Mouse (Mus musculus): ENCODE measurements around the gene Foxf1. TPM values are rescaled to one million over a fixed set of nuclear protein-coding genes. Genes with fewer than 3 reads are reported as not detected.
A peak's percentile ranks its signal among the peaks of the same experiment; 100 is the strongest.

Gene Foxf1
- polyA plus RNA-seq, 1 experiment from 2014 or later: 0.43 TPM

- H3K9me3 ChIP-seq: no peaks in the 10 kb centered on the region
- H3K4me2 ChIP-seq (replicated peaks): no peak overlapping the region
- H3K27me3 ChIP-seq: no peaks in the 10 kb centered on the region
- H3K4me1 ChIP-seq: peaks cover 15% of the 10 kb centered on the region
- peaks cover 70% of the 10 kb centered on the region for H3K36me3 ChIP-seq
- no peak for ATAC-seq (ENCODE audit: low FRiP score, low read depth)
- no peak overlapping the region for H3K9ac ChIP-seq
- H3K4me3 ChIP-seq: no peak overlapping the region
- WGBS: 47% methylated on average over 17 of the region's 17 CpGs
- H3K27ac ChIP-seq: no peak overlapping the region
Measured at GRCm38 (mm10) chr8:121104049-121104818, 20.0 kb downstream of the Foxf1 start.

GRCm38 (mm10) chr8:121107668-121108656 is 23.8 kb downstream of the Foxf1 start, which contains the start of gene Mthfsd:
Gene Mthfsd, minus strand, starts transcription at chr8:121108392.
- WGBS: 1% methylated on average over 75 of the region's 75 CpGs
- Histone ChIP-seq H3K9me3 (no peaks in the 10 kb centered on the region), H3K4me3 (peak within 1 kb of the TSS; percentile 94), H3K4me1 (peaks cover 15% of the 10 kb centered on the region), H3K4me2 (replicated peaks) (peak within 1 kb of the TSS; percentile 79), H3K9ac (peak within 1 kb of the TSS; percentile 89), H3K27me3 (peaks cover 14% of the 10 kb centered on the region), H3K36me3 (peaks cover 33% of the 10 kb centered on the region), H3K27ac (peak within 1 kb of the TSS; percentile 61)
- peak; percentile 93 for ATAC-seq (ENCODE audit: low FRiP score, low read depth)

- WGBS: 13% methylated on average over 5 of the region's 5 CpGs
- no peak overlapping the region for H3K27ac ChIP-seq
Measured at GRCm38 (mm10) chr8:121108657-121109056, 24.5 kb downstream of the Foxf1 start.

GRCm38 (mm10) chr8:121111145-121111907 is 27.1 kb downstream of the Foxf1 start:
- no peak overlapping the region for H3K4me2 ChIP-seq (replicated peaks)
- H3K36me3 ChIP-seq: peaks cover 3% of the 10 kb centered on the region
- H3K4me1 ChIP-seq: peaks cover 35% of the 10 kb centered on the region
- no peaks in the 10 kb centered on the region for H3K9me3 ChIP-seq
- no peak overlapping the region for H3K4me3 ChIP-seq
- no peak for ATAC-seq (ENCODE audit: low FRiP score, low read depth)
- H3K27ac ChIP-seq: no peak overlapping the region
- no peak overlapping the region for H3K9ac ChIP-seq
- peaks cover 40% of the 10 kb centered on the region for H3K27me3 ChIP-seq
- WGBS: 46% methylated on average over 7 of the region's 7 CpGs

More at GRCm38 (mm10) chr8:121108657-121109056, 24.5 kb downstream of the Foxf1 start:
- ATAC-seq (ENCODE audit: low FRiP score, low read depth): no peak
- Histone ChIP-seq H3K27me3 (peaks cover 17% of the 10 kb centered on the region), H3K9me3 (no peaks in the 10 kb centered on the region), H3K4me3 (peak overlapping the region; percentile 94), H3K4me1 (peaks cover 18% of the 10 kb centered on the region), H3K9ac (peak overlapping the region; percentile 59; the same call in 1 of the 2 replicates), H3K36me3 (peaks cover 26% of the 10 kb centered on the region), H3K4me2 (replicated peaks) (peak overlapping the region; percentile 79)

DNA sequence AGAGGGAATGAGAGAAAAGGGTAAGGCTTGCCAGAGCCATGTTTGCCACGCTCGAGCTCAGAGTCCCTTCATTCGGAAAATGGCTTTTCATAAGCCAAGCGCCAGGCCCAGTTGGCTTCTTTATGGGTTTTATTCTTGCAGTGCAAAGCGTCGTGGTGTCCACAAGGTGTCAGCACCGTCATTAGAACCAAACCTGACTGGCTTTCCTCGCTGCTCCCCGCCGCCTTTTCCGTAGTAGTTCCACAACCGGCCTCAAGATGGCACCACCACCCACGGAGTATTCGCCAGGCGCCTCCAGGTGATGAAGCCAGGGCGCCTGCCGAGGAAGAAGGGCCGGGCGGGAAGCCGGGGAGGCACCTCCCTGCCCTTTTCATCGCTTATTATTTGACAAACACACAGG is 29.1 kb downstream of the Foxf1 start:
- H3K4me3 ChIP-seq: peak overlapping the region; percentile 4; the same call in 1 of the 2 replicates
- peaks cover 38% of the 10 kb centered on the region for H3K4me1 ChIP-seq
- H3K36me3 ChIP-seq: no peaks in the 10 kb centered on the region
- no peak overlapping the region for H3K27ac ChIP-seq
- peak overlapping the region; percentile 56 for H3K4me2 ChIP-seq (replicated peaks)
- no peaks in the 10 kb centered on the region for H3K9me3 ChIP-seq
- H3K27me3 ChIP-seq: peaks cover 60% of the 10 kb centered on the region
- peak; percentile 24 for ATAC-seq (ENCODE audit: low FRiP score, low read depth)
- under 1% methylated on average over 21 of the region's 21 CpGs for WGBS
- H3K9ac ChIP-seq: no peak overlapping the region

- no peak overlapping the region for H3K27ac ChIP-seq
- peaks cover 75% of the 10 kb centered on the region for H3K27me3 ChIP-seq
- H3K9ac ChIP-seq: peak overlapping the region; percentile 46
- peak overlapping the region; percentile 56 for H3K4me2 ChIP-seq (replicated peaks)
- ATAC-seq (ENCODE audit: low FRiP score, low read depth): no peak
- peak overlapping the region; percentile 32 for H3K4me3 ChIP-seq
- no peaks in the 10 kb centered on the region for H3K36me3 ChIP-seq
- 1% methylated on average over 25 of the region's 25 CpGs for WGBS
- peaks cover 44% of the 10 kb centered on the region for H3K4me1 ChIP-seq
- H3K9me3 ChIP-seq: no peaks in the 10 kb centered on the region
Measured at GRCm38 (mm10) chr8:121115136-121115535, 30.9 kb downstream of the Foxf1 start.

- Histone ChIP-seq H3K27me3 (peaks cover 83% of the 10 kb centered on the region), H3K9me3 (no peaks in the 10 kb centered on the region), H3K4me1 (peaks cover 50% of the 10 kb centered on the region), H3K4me3 (peak within 1 kb of the TSS; percentile 68), H3K36me3 (no peaks in the 10 kb centered on the region), H3K4me2 (replicated peaks) (peak within 1 kb of the TSS; percentile 90), H3K9ac (peak within 1 kb of the TSS; percentile 80), H3K27ac (peak within 1 kb of the TSS; percentile 91)
- ATAC-seq (ENCODE audit: low FRiP score, low read depth): peak; percentile 70; the same call in 1 of the 2 replicates
- under 1% methylated on average over 25 of the region's 25 CpGs for WGBS
Measured at GRCm38 (mm10) chr8:121115948-121116347, 31.8 kb downstream of the Foxf1 start, which contains the start of gene Foxc2. Gene Foxc2, plus strand, starts transcription at chr8:121116171.

DNA sequence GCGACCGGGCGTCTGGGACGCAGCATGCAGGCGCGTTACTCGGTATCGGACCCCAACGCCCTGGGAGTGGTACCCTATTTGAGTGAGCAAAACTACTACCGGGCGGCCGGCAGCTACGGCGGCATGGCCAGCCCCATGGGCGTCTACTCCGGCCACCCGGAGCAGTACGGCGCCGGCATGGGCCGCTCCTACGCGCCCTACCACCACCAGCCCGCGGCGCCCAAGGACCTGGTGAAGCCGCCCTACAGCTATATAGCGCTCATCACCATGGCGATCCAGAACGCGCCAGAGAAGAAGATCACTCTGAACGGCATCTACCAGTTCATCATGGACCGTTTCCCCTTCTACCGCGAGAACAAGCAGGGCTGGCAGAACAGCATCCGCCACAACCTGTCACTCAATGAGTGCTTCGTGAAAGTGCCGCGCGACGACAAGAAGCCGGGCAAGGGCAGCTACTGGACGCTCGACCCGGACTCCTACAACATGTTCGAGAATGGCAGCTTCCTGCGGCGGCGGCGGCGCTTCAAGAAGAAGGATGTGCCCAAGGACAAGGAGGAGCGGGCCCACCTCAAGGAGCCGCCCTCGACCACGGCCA is 32.5 kb downstream of the Foxf1 start:
- ATAC-seq (ENCODE audit: low FRiP score, low read depth): 0 out of 2 replicates have a peak, but pooled peaks have one; percentile 12
- Histone ChIP-seq H3K4me2 (replicated peaks) (peak overlapping the region; percentile 90), H3K9ac (peak overlapping the region; percentile 80), H3K27me3 (peaks cover 87% of the 10 kb centered on the region), H3K27ac (peak overlapping the region; percentile 91), H3K9me3 (no peaks in the 10 kb centered on the region), H3K4me3 (peak overlapping the region; percentile 68), H3K4me1 (peaks cover 54% of the 10 kb centered on the region), H3K36me3 (no peaks in the 10 kb centered on the region; the same call in 1 of the 2 replicates)
- WGBS: under 1% methylated on average over 55 of the region's 55 CpGs

GRCm38 (mm10) chr8:121117186-121117651 is 33.0 kb downstream of the Foxf1 start:
- H3K27me3 ChIP-seq: peaks cover 89% of the 10 kb centered on the region
- peak overlapping the region; percentile 91; the same call in 1 of the 2 replicates for H3K27ac ChIP-seq
- peak overlapping the region; percentile 68 for H3K4me3 ChIP-seq
- no peak for ATAC-seq (ENCODE audit: low FRiP score, low read depth)
- no peaks in the 10 kb centered on the region; the same call in 1 of the 2 replicates for H3K36me3 ChIP-seq
- no peaks in the 10 kb centered on the region for H3K9me3 ChIP-seq
- H3K4me1 ChIP-seq: peaks cover 54% of the 10 kb centered on the region
- H3K9ac ChIP-seq: peak overlapping the region; percentile 80
- 1% methylated on average over 61 of the region's 62 CpGs for WGBS
- peak overlapping the region; percentile 90 for H3K4me2 ChIP-seq (replicated peaks)

- Histone ChIP-seq H3K9me3 (no peaks in the 10 kb centered on the region), H3K27me3 (peaks cover 89% of the 10 kb centered on the region), H3K36me3 (no peaks in the 10 kb centered on the region; the same call in 1 of the 2 replicates), H3K4me2 (replicated peaks) (peak overlapping the region; percentile 90), H3K4me3 (peak overlapping the region; percentile 68), H3K4me1 (peaks cover 54% of the 10 kb centered on the region), H3K27ac (no peak overlapping the region), H3K9ac (peak overlapping the region; percentile 80)
- WGBS: 1% methylated on average over 28 of the region's 28 CpGs
- no peak for ATAC-seq (ENCODE audit: low FRiP score, low read depth)
Measured at GRCm38 (mm10) chr8:121117906-121118305, 33.7 kb downstream of the Foxf1 start.
